Mouse (Mus musculus) neutrophil, adult 5-6 weeks (primary cell): ENCODE measurements around the gene Slu7. TPM values are rescaled to one million over a fixed set of nuclear protein-coding genes. Genes with fewer than 3 reads are reported as not detected.

Experiments
- ATAC-seq: fragments of 151-379, 151-347 bp; 2 replicates; pipeline ENCODE4 v1.8.0; 2017; ENCODE audit warnings: mild to moderate bottlenecking, moderate TSS enrichment; ENCODE audit not compliant: insufficient number of reproducible peaks, poor library complexity, low FRiP score, severe bottlenecking; ENCODE audit errors: extremely low read depth
- total RNA-seq: library from RNA; stranded (forward); fragments of 200-1000 nt; gene quantifications from 2 replicates; pipeline ENCODE4 v1.2.3, GENCODE M21; 2017

Slu7 gene
- total RNA-seq = 131 and 142 TPM in 2 replicates

GRCm38 (mm10) chr11:43433254-43434023 lies at the start of gene Slu7:
Slu7 (plus strand) TSS chr11:43433744.
- ATAC-seq = peak; percentile 96

GRCm38 (mm10) chr11:43385055-43385649 lies 48.4 kb upstream of the Slu7 start:
- ATAC-seq = peak; percentile 64

- no peak for ATAC-seq
Measured at GRCm38 (mm10) chr11:43385716-43386115, 47.8 kb upstream of the Slu7 start.

- ATAC-seq = no peak
Measured at GRCm38 (mm10) chr11:43387004-43387880, 46.3 kb upstream of the Slu7 start.

- ATAC-seq = peak; percentile 61
Measured at GRCm38 (mm10) chr11:43388122-43389097, 45.1 kb upstream of the Slu7 start.

GRCm38 (mm10) chr11:43389118-43389517 lies 44.4 kb upstream of the Slu7 start:
- ATAC-seq = no peak

- no peak for ATAC-seq
Measured at GRCm38 (mm10) chr11:43392757-43393156, 40.8 kb upstream of the Slu7 start.

- no peak for ATAC-seq
Measured at GRCm38 (mm10) chr11:43393325-43393724, 40.2 kb upstream of the Slu7 start.

- peak; percentile 61; the same call in 1 of the 2 replicates for ATAC-seq
Measured at GRCm38 (mm10) chr11:43395073-43395948, 38.2 kb upstream of the Slu7 start.

- ATAC-seq = no peak
Measured at GRCm38 (mm10) chr11:43396246-43396645, 37.3 kb upstream of the Slu7 start.

GRCm38 (mm10) chr11:43396672-43397071 lies 36.9 kb upstream of the Slu7 start:
- ATAC-seq = no peak

- no peak for ATAC-seq
Measured at GRCm38 (mm10) chr11:43399297-43399696, 34.2 kb upstream of the Slu7 start.

GRCm38 (mm10) chr11:43400131-43400530 lies 33.4 kb upstream of the Slu7 start:
- ATAC-seq = no peak

GRCm38 (mm10) chr11:43404150-43404807 lies 29.3 kb upstream of the Slu7 start:
- ATAC-seq = no peak

GRCm38 (mm10) chr11:43408888-43409287 lies 24.7 kb upstream of the Slu7 start:
- no peak for ATAC-seq

- no peak for ATAC-seq
Measured at GRCm38 (mm10) chr11:43410291-43410690, 23.3 kb upstream of the Slu7 start.

GRCm38 (mm10) chr11:43411413-43411812 lies 22.1 kb upstream of the Slu7 start:
- peak; percentile 90 for ATAC-seq
